10 mouse cellular contexts compared by ENCODE assay signal in the genomic region with DNA sequence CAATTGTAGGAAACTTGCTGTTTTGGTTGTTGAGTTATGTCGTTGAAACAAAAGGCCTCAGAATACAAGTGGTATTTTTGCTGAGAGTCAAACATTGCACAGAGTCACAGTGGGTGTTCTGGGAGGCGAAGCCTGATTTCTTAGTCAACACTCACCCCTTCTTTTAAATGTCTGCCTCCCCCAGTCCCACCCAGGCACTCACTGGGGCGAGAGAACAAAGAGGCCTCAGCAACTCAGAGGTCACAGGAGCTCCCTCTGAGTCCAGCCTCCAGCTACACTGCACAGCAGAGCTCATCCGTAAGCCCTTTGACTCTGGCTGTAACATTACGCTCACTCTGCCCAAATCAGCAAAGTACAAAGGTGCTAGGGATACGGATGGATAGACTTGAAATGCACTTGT.
DNase-seq lines count a peak whose midpoint lies in the region; ATAC-seq and TF ChIP-seq lines count a peak whose summit lies in the region.
"Had no signal": no experiment of that assay in that cellular context is flagged by ENCODE, and none has a peak within 500 bp of the region (broad histone marks: within the 10 kb centered on the region; RNA-seq: fewer than 3 reads in every experiment).

No protein-coding gene starts in this region.

- no peaks in the 10 kb centered on the region for H3K9me3 ChIP-seq in heart, embryonic 11.5 days (replicated peaks; ENCODE audit: control insufficient read depth, low read length)
- H3K9me3 ChIP-seq in lung, embryonic 16.5 days (ENCODE audit: control insufficient read depth, low read length): no peaks in the 10 kb centered on the region
- no peaks in the 10 kb centered on the region for H3K9me3 ChIP-seq in intestine, embryonic 16.5 days (ENCODE audit: control insufficient read depth, low read length)
- H3K9me3 ChIP-seq in stomach, postnatal 0 days (ENCODE audit: control insufficient read depth, low read length): no peaks in the 10 kb centered on the region

- no peaks in the 10 kb centered on the region for H3K36me3 ChIP-seq in heart, embryonic 11.5 days (ENCODE audit: control insufficient read depth, insufficient read depth, low read length)
- no peaks in the 10 kb centered on the region for H3K36me3 ChIP-seq in lung, embryonic 16.5 days (ENCODE audit: control insufficient read depth, insufficient read depth, low read length)
- H3K36me3 ChIP-seq in intestine, embryonic 16.5 days (ENCODE audit: control insufficient read depth, insufficient read depth, low read length): no peaks in the 10 kb centered on the region
- H3K36me3 ChIP-seq in stomach, postnatal 0 days (ENCODE audit: control insufficient read depth, insufficient read depth, low read length): no peaks in the 10 kb centered on the region
- H3K36me3 ChIP-seq in thymus, adult 2 months (ENCODE audit: control insufficient read depth, insufficient read depth, low read length): no peaks in the 10 kb centered on the region

- no peak overlapping the region for H3K4me2 ChIP-seq in heart, embryonic 11.5 days
- no peak overlapping the region for H3K4me2 ChIP-seq in lung, embryonic 16.5 days (ENCODE audit: low read depth, low read length)
- no peak overlapping the region for H3K4me2 ChIP-seq in intestine, embryonic 16.5 days (ENCODE audit: low read depth, low read length)
- H3K4me2 ChIP-seq in stomach, postnatal 0 days (replicated peaks; ENCODE audit: low read depth): no peak overlapping the region

- TF ChIP-seq CTCF in stomach, postnatal 0 days (IDR thresholded peaks at IDR 0.05; ENCODE audit: low read depth): no peak
- TF ChIP-seq CTCF in thymus, adult 2 months (IDR thresholded peaks at IDR 0.05; ENCODE audit: borderline replicate concordance, control insufficient read depth, extremely low read depth, insufficient read depth, low read length, poor library complexity): no peak

- TF ChIP-seq EP300 in stomach, postnatal 0 days (optimal IDR thresholded peaks at IDR 0.05): no peak

- ATAC-seq in heart, embryonic 11.5 days (replicated peaks; ENCODE audit: insufficient number of reproducible peaks, low FRiP score, low TSS enrichment): no peak
- ATAC-seq in lung, embryonic 16.5 days (ENCODE audit: low read depth): peak; percentile 41; the same call in 1 of the 2 replicates
- ATAC-seq in intestine, embryonic 16.5 days: peak; percentile 24; the same call in 1 of the 2 replicates
- no peak for ATAC-seq in stomach, postnatal 0 days (ENCODE audit: low FRiP score, low TSS enrichment)
- ATAC-seq: liver, postnatal 0 days had no signal

- H3K4me3 ChIP-seq in heart, embryonic 11.5 days (ENCODE audit: low read depth, low read length): no peak overlapping the region
- H3K4me3 ChIP-seq in lung, embryonic 16.5 days (ENCODE audit: low read length): no peak overlapping the region
- H3K4me3 ChIP-seq in intestine, embryonic 16.5 days (ENCODE audit: low read length): no peak overlapping the region
- H3K4me3 ChIP-seq in stomach, postnatal 0 days (ENCODE audit: low read depth, low read length): no peak overlapping the region
- no peak overlapping the region for H3K4me3 ChIP-seq in thymus, adult 2 months (ENCODE audit: control insufficient read depth, insufficient read depth, low read length)

- H3K4me1 ChIP-seq in heart, embryonic 11.5 days (ENCODE audit: control insufficient read depth, insufficient read depth, low read length): peaks cover 24% of the 10 kb centered on the region
- peaks cover 16% of the 10 kb centered on the region for H3K4me1 ChIP-seq in lung, embryonic 16.5 days (replicated peaks; ENCODE audit: control insufficient read depth, insufficient read depth, low read length)
- H3K4me1 ChIP-seq in intestine, embryonic 16.5 days (ENCODE audit: control insufficient read depth, insufficient read depth, low read length): peaks cover 7% of the 10 kb centered on the region; the same call in 1 of the 2 replicates
- H3K4me1 ChIP-seq in stomach, postnatal 0 days (replicated peaks; ENCODE audit: control insufficient read depth, insufficient read depth): no peaks in the 10 kb centered on the region
- H3K4me1 ChIP-seq in thymus, adult 2 months (replicated peaks; ENCODE audit: control insufficient read depth, insufficient read depth, low read length): peaks cover 2% of the 10 kb centered on the region; the same call in 1 of the 2 replicates

- no peaks in the 10 kb centered on the region for H3K27me3 ChIP-seq in heart, embryonic 11.5 days (ENCODE audit: control insufficient read depth, insufficient read depth, low read length)
- no peaks in the 10 kb centered on the region for H3K27me3 ChIP-seq in lung, embryonic 16.5 days (ENCODE audit: control insufficient read depth, insufficient read depth, low read depth, low read length)
- H3K27me3 ChIP-seq in intestine, embryonic 16.5 days (replicated peaks; ENCODE audit: control insufficient read depth, insufficient read depth, low read length): no peaks in the 10 kb centered on the region
- no peaks in the 10 kb centered on the region for H3K27me3 ChIP-seq in stomach, postnatal 0 days (ENCODE audit: control insufficient read depth, insufficient read depth, low read length)
- no peaks in the 10 kb centered on the region for H3K27me3 ChIP-seq in thymus, adult 2 months (ENCODE audit: control insufficient read depth, insufficient read depth, low read length)

- TF ChIP-seq POLR2A in thymus, adult 2 months (IDR thresholded peaks at IDR 0.05; ENCODE audit: control insufficient read depth, extremely low read depth, insufficient read depth, low read length, poor library complexity): no peak

- no peak for DNase-seq in heart, adult 8-10 months (ENCODE audit: low spot score)
- no peak for DNase-seq in lung, adult 18-20 months
- DNase-seq in stomach, postnatal 0 days (ENCODE audit: low spot score): no peak
- no peak for DNase-seq in cerebellum, adult 11 months
- no peak for DNase-seq in thymus, adult 2 months
- DNase-seq: kidney, adult 8-10 months; liver, postnatal 0 days had no signal

- peak overlapping the region; percentile 52 for H3K27ac ChIP-seq in heart, embryonic 11.5 days (ENCODE audit: low read depth, low read length)
- H3K27ac ChIP-seq in lung, embryonic 16.5 days (ENCODE audit: low read length): no peak overlapping the region
- no peak overlapping the region for H3K27ac ChIP-seq in intestine, embryonic 16.5 days (ENCODE audit: low read length)
- 0 out of 2 replicates have a peak overlapping the region, but pooled peaks have one; percentile 13 for H3K27ac ChIP-seq in stomach, postnatal 0 days (replicated peaks)
- H3K27ac ChIP-seq in thymus, adult 2 months (ENCODE audit: control insufficient read depth, insufficient read depth, low read length): no peak overlapping the region

- H3K9ac ChIP-seq in heart, embryonic 11.5 days (ENCODE audit: low read depth, low read length): 0 out of 2 replicates have a peak overlapping the region, but pooled peaks have one; percentile 35
- H3K9ac ChIP-seq in lung, embryonic 16.5 days (ENCODE audit: low read length): no peak overlapping the region
- H3K9ac ChIP-seq in intestine, embryonic 16.5 days (ENCODE audit: low read depth, low read length): no peak overlapping the region
- no peak overlapping the region for H3K9ac ChIP-seq in stomach, postnatal 0 days (ENCODE audit: low read length)
- H3K9ac ChIP-seq: liver, postnatal 0 days had no signal

- WGBS in heart, embryonic 11.5 days (ENCODE audit: insufficient replicate concordance): 35% methylated on average over 6 of the region's 6 CpGs
- WGBS in lung, embryonic 16.5 days: 48% methylated on average over 6 of the region's 6 CpGs
- 43% methylated on average over 6 of the region's 6 CpGs for WGBS in intestine, embryonic 16.5 days
- 55% methylated on average over 6 of the region's 6 CpGs for WGBS in stomach, postnatal 0 days
- WGBS in thymus, adult 2 months: 96% methylated on average over 6 of the region's 6 CpGs

Comparison
In these comparisons a context has a peak if more than half of its experiments do, and no peak if none do; other contexts are left out.
1. ATAC-seq: peak in lung, embryonic 16.5 days (single experiment) and intestine, embryonic 16.5 days (single experiment); none in heart, embryonic 11.5 days (single experiment) and stomach, postnatal 0 days (single experiment).
2. H3K27ac ChIP-seq: peak in heart, embryonic 11.5 days (single experiment) and stomach, postnatal 0 days (single experiment); none in lung, embryonic 16.5 days (single experiment), intestine, embryonic 16.5 days (single experiment) and thymus, adult 2 months (single experiment).